Mouse (Mus musculus): ENCODE measurements around the gene Colgalt1. TPM values are rescaled to one million over a fixed set of nuclear protein-coding genes. Genes with fewer than 3 reads are reported as not detected.

Colgalt1 gene
- polyA plus RNA-seq, 1 experiment: 144 TPM

- DNase-seq (ENCODE audit: low spot score): no peak
Observed at GRCm38 (mm10) chr8:71628396-71629095, 17.7 kb downstream of the Colgalt1 start.

DNA sequence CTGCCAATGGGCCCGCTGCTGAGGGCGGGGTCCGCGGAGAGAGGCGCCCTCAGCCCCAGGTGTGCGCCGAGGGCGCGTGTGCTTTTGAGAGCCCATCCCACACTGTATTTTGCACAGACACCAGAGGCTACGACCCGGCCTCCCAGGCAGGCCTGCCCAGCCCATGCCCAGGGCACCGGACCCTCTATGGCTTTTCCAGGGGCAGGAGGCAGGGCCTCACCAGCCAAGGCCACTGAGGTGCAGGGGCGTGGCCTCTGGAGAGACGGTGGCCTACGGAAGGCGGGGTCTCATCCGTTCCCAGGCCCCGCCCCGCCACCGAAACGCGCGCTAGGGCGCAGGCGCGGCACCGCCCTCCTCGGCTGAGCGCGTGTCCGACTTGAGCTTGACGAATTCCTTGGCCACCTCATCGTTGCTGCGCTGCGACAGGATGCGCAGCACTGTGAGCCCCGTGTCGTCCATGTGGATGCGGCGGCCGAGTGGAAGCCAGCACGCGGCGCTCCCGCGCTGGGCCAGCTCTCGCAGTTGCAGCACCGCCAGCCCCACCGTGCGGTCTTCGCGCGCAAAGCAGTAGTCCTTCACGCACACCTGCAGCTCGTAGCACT, 18.4 kb downstream of the Colgalt1 start:
- DNase-seq (ENCODE audit: low spot score): peak; percentile 92

- DNase-seq (ENCODE audit: low spot score): no peak
Observed at GRCm38 (mm10) chr8:71629781-71630212, 19.0 kb downstream of the Colgalt1 start.

GRCm38 (mm10) chr8:71630761-71631160, 20.0 kb downstream of the Colgalt1 start:
- DNase-seq (ENCODE audit: low spot score): no peak

DNA sequence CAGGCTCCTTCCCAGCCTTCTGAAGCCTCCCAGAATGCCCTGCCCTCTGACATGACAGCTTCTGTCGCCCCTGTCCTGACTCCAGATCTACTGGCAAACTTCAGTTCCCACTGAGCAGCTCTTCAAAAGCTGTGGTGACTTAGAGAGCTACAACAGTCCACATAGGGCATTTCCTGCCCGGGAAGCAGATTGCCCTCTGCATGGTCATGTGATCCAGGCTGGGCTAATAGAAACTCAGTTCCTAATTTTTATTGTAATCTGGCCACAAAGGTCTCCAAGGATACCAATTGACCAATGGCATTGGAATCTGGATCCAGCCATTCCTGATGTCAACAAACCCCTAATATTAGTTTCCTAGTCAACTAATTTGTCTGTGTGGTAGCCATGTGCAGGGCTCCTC, 21.1 kb downstream of the Colgalt1 start:
- no peak for DNase-seq (ENCODE audit: low spot score)

DNA sequence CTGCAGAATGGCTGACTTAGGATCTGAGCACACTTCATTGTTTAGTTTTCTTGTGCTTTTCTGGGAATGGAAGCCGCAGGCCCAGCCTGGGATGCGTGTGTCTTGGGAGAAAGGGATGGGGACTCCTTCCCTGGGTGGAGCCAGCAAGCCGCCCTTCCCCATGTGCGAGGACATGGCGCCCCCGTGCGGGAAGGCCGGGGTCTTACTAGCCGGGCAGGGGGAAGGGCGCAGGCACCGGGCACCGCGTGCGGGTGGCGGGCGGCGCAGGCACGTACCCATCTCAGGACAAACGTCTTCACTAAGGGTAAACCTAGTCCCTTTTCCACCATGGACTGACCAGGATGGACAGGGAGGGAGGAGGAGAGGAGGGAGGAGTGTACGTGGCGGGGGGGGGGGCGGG, 22.4 kb downstream of the Colgalt1 start:
- DNase-seq (ENCODE audit: low spot score): no peak

DNA sequence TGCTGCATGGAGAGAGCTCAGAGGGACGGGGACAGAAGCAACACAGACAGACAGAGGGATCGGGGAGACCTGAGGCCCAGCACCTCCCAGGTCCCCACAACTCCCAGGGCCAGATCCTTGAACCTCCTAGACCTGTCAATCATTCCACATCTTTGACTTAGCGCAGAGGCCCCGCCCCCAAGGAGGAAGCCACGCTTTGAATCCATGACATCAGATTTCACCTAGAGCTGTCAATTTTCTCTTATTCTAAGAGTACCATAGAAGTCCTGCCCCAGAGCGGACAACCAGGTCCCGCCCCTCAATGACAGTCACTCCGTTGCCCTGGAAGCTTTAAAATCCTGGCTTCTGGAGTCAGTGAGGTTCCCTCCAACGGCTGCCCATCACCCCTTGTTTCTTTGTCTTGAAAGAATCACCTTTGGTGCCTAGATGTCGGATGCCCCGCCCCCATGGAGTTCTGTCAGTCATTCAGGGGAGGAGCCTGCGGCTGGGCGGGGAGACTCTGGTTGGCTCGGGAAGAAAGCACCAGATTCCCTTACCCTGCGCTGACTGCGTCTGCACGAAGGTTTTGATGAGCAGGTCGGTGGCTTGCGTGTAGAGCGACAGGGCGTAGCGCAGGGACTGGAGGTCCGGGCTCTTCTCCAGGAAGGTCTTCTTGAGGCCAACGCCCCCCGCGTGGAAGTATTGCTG, 23.3 kb downstream of the Colgalt1 start:
- DNase-seq (ENCODE audit: low spot score): no peak

DNA sequence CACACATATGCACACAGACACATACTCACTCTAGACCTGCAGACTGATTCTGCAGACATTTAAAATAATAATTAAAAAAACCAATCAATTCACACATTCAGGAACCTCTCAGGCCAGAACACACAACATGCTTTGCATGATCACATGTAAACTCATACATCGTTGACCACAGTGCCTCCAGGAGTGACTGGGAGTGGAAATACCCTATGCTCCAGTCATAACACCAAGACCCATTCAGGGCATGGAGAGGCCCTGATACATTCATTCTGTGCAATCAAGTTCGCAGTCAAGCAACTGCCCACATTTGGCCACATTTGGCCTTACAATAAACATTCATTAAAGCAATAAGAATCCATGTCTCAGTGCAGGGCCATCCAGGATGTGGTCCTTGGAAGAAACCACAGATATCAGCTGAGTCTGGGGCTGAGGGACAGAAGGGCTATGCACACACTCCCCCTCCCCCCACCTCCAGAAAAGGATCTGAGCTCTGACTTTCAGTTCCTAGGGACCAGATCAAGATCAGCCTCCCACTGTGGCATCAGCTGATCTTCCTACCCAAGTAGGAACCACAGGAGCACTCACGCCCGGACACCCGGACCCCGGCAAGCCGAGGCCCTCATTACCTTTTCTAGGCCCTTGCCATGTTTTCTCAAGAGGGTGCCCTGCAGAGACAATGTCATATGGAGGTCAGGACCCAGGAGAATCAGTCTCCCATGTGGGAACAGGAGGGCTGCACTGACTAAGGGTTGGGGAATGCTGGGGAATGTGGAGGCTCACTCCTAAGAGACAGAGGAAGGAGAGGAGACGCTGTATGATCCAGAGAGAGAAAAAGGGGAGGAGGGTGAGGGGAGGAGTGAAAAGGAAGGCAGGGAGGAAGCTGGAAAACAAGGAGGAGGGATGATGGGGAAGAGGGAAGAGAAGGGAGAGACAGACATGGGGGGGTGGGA, 26.6 kb downstream of the Colgalt1 start:
- no peak for DNase-seq (ENCODE audit: low spot score)

- DNase-seq (ENCODE audit: low spot score): no peak
Observed at GRCm38 (mm10) chr8:71638321-71638720, 27.5 kb downstream of the Colgalt1 start.

GRCm38 (mm10) chr8:71639318-71639717, 28.5 kb downstream of the Colgalt1 start:
- no peak for DNase-seq (ENCODE audit: low spot score)

DNA sequence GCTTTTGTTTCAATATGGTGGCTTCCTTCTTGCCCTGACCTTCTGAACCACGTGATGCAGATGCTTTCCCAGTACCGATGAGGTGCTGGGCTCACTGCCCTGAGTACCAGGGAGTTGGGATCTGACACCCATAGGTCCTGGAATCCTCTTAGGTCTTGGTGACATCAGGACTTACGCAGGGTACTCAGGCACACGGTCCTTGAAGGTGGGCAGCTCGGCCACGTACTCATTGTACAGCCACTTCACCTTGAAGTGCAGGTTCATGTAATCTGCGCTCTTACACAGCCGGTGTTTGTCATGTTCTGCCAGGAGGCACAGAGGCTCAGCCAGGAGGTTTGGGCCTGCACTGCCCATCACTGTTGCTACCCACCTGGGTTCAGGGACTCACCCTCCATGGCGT, 34.7 kb downstream of the Colgalt1 start:
- no peak for DNase-seq (ENCODE audit: low spot score)

DNA sequence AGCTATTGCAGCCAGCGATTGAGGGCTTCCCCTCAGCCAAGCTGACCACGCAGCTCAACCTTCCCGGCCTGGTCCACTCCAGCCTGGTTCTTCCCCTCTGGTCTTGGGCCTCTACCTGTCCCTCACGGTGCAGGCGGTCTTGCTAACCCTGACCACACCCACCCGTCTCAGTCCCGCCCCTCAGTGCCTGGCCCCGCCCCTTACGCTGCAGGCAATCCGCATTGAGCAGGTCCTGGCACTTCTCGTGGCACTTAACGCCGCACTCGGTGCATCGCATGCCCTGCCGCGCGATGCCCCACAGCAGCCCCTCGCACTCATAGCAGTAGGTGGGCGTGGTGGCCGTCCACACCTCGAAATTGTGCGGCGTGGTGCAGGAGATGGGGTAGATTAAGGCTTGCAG, 43.8 kb downstream of the Colgalt1 start:
- no peak for DNase-seq (ENCODE audit: low spot score)

DNA sequence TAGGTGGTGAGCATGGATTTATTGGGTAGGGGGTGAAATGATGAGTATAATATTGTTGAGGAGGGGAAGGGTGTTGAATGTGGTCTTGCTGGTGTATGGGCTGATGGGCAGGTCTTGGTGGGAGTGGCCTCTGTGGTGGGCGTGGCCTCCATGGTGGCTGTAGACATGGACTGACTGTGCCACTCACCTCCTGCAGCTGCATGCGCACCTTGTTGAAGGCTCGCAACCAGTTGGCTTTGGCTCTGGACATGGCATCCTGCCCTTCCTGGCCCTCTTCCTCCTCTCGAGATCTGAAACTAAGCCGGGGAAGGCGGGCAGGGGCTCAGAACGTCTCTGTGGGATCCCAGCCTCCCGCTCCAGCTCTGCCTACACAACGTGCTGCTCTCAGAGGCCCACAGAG, 47.0 kb downstream of the Colgalt1 start:
- no peak for DNase-seq (ENCODE audit: low spot score)

DNA sequence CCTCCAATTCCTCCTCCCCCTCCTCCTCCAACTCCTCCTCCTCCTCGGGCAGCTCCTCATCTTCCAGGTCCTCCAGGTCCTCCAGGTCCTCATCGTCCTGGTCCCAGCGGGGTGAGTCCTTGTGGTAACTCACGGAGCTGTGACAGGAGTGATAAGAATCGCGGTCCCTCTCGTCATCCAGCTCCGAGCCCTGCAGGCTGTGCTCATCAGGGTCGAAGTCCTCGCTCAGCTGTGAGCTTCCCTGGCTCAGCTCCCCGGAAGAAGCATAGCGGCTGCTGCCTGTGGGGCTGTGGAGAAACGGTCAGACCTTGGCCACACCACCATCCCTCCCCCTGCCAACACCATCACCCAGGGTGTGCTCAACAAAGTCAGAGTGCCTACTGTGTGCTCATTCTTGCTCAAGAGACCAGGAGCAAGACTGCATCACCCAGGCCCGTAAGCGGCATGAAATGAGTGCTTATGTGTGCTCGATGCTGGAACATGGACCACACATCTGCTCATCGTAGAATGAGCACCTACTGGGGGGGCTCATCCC, 47.8 kb downstream of the Colgalt1 start:
- no peak for DNase-seq (ENCODE audit: low spot score)

- no peak for DNase-seq (ENCODE audit: low spot score)
Observed at GRCm38 (mm10) chr8:71659751-71660150, 49.0 kb downstream of the Colgalt1 start.

DNA sequence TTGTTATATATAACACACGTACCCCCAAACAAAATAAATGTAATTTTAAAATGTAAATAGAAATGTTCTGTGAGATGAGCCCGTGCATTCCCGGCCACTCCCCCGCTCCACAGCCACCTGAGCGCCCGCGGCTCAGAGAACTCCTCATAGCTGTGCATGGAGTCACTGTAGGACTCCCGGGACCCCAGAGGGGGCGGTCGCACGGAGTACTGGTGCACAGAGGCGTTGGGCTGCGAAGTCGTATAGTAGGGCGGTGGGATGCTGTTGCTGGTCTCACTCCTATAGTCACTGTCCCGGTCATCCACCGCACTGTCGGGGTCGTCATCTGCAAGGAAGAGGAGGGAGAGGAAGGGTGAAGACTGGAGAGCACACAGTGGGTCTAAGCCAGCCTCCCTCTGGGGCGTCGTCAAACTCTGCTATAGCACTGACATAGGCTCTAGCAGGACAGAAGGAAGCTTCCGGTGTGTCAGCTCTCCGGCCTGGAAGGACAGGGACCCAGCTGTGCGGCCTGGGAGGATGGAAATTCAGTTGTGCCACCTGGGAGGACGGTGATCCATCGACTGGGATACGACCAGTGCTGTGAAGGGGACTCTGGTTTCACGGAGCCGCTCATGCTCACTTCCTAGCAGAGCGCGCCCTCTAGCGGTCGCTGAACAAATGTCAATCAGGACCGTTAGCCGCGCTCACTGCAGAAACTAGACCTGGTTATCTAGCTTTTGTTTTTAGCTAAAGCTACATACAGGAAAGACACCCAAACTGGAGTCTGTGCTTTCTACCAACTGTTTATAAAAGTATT, 49.7 kb downstream of the Colgalt1 start:
- peak; percentile 72 for DNase-seq (ENCODE audit: low spot score)

DNA sequence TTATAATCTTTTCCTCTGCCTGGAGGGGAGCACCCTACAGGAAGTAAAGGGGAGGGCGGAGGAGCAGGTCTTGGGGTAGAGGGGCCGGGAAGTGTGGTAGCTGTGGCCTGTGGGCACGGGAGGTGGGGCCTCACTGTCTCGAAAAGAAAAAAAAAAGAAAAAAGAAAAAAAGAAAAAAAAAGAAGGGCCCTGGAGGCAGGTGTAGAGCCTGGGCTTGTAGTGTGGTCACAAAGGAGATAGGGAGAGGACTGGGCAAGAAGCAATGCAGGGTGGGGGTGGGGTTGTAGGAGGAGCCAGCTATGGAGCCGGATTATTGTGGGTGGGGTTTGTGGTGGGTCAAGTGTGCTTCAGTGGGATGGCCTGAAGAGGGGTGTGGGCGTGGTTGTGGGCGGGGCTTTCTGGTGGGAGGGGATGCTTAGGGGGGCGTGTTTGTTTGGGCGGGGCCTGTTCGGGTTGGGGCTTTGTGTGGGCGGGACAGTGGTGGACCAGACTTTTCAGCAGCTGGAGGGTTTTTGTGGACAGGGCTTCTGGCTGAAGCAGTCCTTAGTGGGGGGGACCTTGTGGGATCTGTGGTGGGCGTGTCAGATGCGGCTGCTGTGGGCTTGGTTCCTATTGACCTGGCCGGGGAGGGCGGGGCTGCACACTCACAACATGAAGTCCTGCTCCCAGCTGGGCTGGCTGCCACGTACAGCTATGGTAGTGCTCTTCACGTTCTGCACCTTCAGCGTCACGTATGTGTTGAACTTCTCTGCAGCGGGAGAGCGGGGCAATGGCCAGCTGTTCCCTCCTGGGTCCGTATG, 54.7 kb downstream of the Colgalt1 start:
- DNase-seq (ENCODE audit: low spot score): no peak

- DNase-seq (ENCODE audit: low spot score): no peak
Observed at GRCm38 (mm10) chr8:71666855-71667254, 56.1 kb downstream of the Colgalt1 start.

GRCm38 (mm10) chr8:71667256-71667655, 56.5 kb downstream of the Colgalt1 start:
- no peak for DNase-seq (ENCODE audit: low spot score)

Measured in urinary bladder, adult 2 months (tissue).